Mouse (Mus musculus) limb, embryonic 14.5 days (tissue): ENCODE measurements at regions not wholly inside any gene's neighbourhood (a gene's known extent, or its start where the extent isn't known, plus 50 kb on each side); places are given as distances from the start of the nearest gene placed in this dataset.

ENCODE experiments used
- ATAC-seq: fragments of 200-750 bp; cut with Nextera tagmentation; 2 replicates; pipeline ENCODE4 v1.8.0; 2017; ENCODE audit warnings: low read depth, moderate number of reproducible peaks, moderate TSS enrichment; ENCODE audit not compliant: low FRiP score
- DNase-seq: peaks from one replicate; pipeline ENCODE4 v3.0.0-alpha.2; 2015; ENCODE audit warnings: low spot score
- H3K27ac ChIP-seq: fragments of 300-500 bp; sonication (generic); replicated peaks from 2 replicates; pipeline ENCODE4 v1.5.1; 2014; ENCODE audit warnings: low read depth, mild to moderate bottlenecking, low read length, moderate library complexity, mixed read lengths
- H3K27me3 ChIP-seq: fragments of 300-500 bp; sonication (generic); 2 replicates; pipeline ENCODE4 v1.6.1; 2014; ENCODE audit warnings: low read length, mixed read lengths; ENCODE audit not compliant: control insufficient read depth, insufficient read depth
- H3K36me3 ChIP-seq: fragments of 300-500 bp; sonication (generic); 2 replicates; pipeline ENCODE4 v1.6.1; 2014; ENCODE audit warnings: mild to moderate bottlenecking, low read length, moderate library complexity, mixed read lengths; ENCODE audit not compliant: control insufficient read depth, insufficient read depth
- H3K4me1 ChIP-seq: fragments of 300-500 bp; sonication (generic); 2 replicates; pipeline ENCODE4 v1.6.1; 2014; ENCODE audit warnings: antibody characterized with exemption, low read length, mixed read lengths; ENCODE audit not compliant: control insufficient read depth, insufficient read depth
- H3K4me2 ChIP-seq: fragments of 300-500 bp; sonication (generic); replicated peaks from 2 replicates; pipeline ENCODE4 v1.6.1; 2014; ENCODE audit warnings: low read depth, mild to moderate bottlenecking, low read length, moderate library complexity; ENCODE audit not compliant: severe bottlenecking
- H3K4me3 ChIP-seq: fragments of 300-500 bp; sonication (generic); replicated peaks from 2 replicates; pipeline ENCODE4 v1.5.1; 2014; ENCODE audit warnings: low read length
- H3K9ac ChIP-seq: fragments of 300-500 bp; sonication (generic); 2 replicates; pipeline ENCODE4 v1.6.1; 2014; ENCODE audit warnings: mild to moderate bottlenecking, low read depth, low read length, moderate library complexity; ENCODE audit not compliant: severe bottlenecking
- H3K9me3 ChIP-seq: fragments of 300-500 bp; sonication (generic); 2 replicates; pipeline ENCODE4 v1.6.1; 2016; ENCODE audit warnings: low read length; ENCODE audit not compliant: control insufficient read depth
- POLR2A ChIP-seq: fragments of 200-500 bp; IDR thresholded peaks from 2 replicates; pipeline ENCODE4 v1.8.0; 2012; ENCODE audit warnings: inconsistent platforms, mild to moderate bottlenecking, moderate library complexity, borderline replicate concordance; ENCODE audit not compliant: insufficient read depth, insufficient read length; ENCODE audit errors: extremely low read depth
- WGBS: fragments of 180-500 bp; shearing (Covaris S2); extraction: QIAGEN DNeasy Blood & Tissue Kit; methylation state at CpG from one replicate; pipeline ENCODE4 v1.1.7; 2014; 5-methylcytosine and 5-hydroxymethylcytosine counted together

GRCm38 (mm10) chr1:107728113-107728839 is 138.5 kb downstream of the Serpinb8 start:
- no peaks in the 10 kb centered on the region for H3K27me3 ChIP-seq
- H3K36me3 ChIP-seq: no peaks in the 10 kb centered on the region
- H3K9me3 ChIP-seq: no peaks in the 10 kb centered on the region
- H3K4me1 ChIP-seq: no peaks in the 10 kb centered on the region
- H3K4me3 ChIP-seq: no peak overlapping the region
- ATAC-seq (no peak), DNase-seq (no peak)
- H3K4me2 ChIP-seq: no peak overlapping the region
- 75% methylated on average over 11 of the region's 11 CpGs for WGBS
- no peak overlapping the region for H3K9ac ChIP-seq
- no peak for TF ChIP-seq POLR2A
- H3K27ac ChIP-seq: no peak overlapping the region

GRCm38 (mm10) chr1:107765307-107765706 is 175.5 kb downstream of the Serpinb8 start:
- 76% methylated on average over 1 of the region's 1 CpGs for WGBS
- H3K9ac ChIP-seq: no peak overlapping the region
- no peaks in the 10 kb centered on the region for H3K27me3 ChIP-seq
- TF ChIP-seq POLR2A: no peak
- no peaks in the 10 kb centered on the region for H3K9me3 ChIP-seq
- ATAC-seq: no peak
- H3K36me3 ChIP-seq: no peaks in the 10 kb centered on the region
- H3K4me3 ChIP-seq: no peak overlapping the region
- no peaks in the 10 kb centered on the region for H3K4me1 ChIP-seq
- DNase-seq: no peak
- H3K27ac ChIP-seq: no peak overlapping the region
- H3K4me2 ChIP-seq: no peak overlapping the region

GRCm38 (mm10) chr1:107767198-107767947 is 177.6 kb downstream of the Serpinb8 start:
- Histone ChIP-seq H3K9me3 (no peaks in the 10 kb centered on the region), H3K27me3 (no peaks in the 10 kb centered on the region), H3K4me2 (no peak overlapping the region), H3K9ac (no peak overlapping the region), H3K4me3 (no peak overlapping the region), H3K36me3 (no peaks in the 10 kb centered on the region), H3K4me1 (no peaks in the 10 kb centered on the region), H3K27ac (no peak overlapping the region)
- DNase-seq: no peak
- 56% methylated on average over 4 of the region's 4 CpGs for WGBS
- TF ChIP-seq POLR2A: no peak
- ATAC-seq: no peak

- DNase-seq (no peak), ATAC-seq (no peak)
- H3K4me1 ChIP-seq: no peaks in the 10 kb centered on the region
- no peak overlapping the region for H3K4me2 ChIP-seq
- H3K36me3 ChIP-seq: no peaks in the 10 kb centered on the region
- H3K4me3 ChIP-seq: no peak overlapping the region
- H3K27ac ChIP-seq: no peak overlapping the region
- WGBS: 94% methylated on average over 2 of the region's 2 CpGs
- H3K9ac ChIP-seq: no peak overlapping the region
- no peaks in the 10 kb centered on the region for H3K9me3 ChIP-seq
- H3K27me3 ChIP-seq: no peaks in the 10 kb centered on the region
- TF ChIP-seq POLR2A: no peak
These were observed 183.2 kb downstream of the Serpinb8 start for GRCm38 (mm10) chr1:107772967-107773366.

GRCm38 (mm10) chr1:107783079-107783478 is 193.3 kb downstream of the Serpinb8 start:
- Histone ChIP-seq H3K4me3 (no peak overlapping the region), H3K9ac (no peak overlapping the region), H3K4me1 (no peaks in the 10 kb centered on the region), H3K27ac (no peak overlapping the region), H3K36me3 (no peaks in the 10 kb centered on the region), H3K27me3 (no peaks in the 10 kb centered on the region), H3K4me2 (no peak overlapping the region), H3K9me3 (no peaks in the 10 kb centered on the region)
- no peak for TF ChIP-seq POLR2A
- ATAC-seq (no peak), DNase-seq (no peak)
- WGBS: 76% methylated on average over 5 of the region's 5 CpGs
